In the genomic region with DNA sequence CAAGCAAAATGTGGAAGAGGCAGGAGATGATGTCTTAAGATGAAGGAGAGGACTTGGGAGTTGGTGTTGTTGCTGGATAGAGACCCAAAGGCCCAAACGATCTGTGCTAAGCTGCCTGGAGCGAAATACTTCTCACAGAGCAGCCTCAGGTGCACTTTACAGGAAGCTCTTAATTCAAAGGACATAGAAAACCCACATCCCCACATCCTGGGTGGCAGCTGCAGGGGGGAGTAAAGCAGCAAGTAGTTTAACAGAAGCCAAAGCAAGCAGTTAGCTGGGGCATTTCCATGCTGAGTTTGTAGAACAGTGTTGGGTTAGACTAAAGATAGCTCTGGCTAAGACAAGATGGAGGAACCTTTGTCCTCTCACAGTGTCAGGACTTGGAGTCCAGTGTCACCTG, we compare ENCODE assay signal across 15 mouse cellular contexts.
"Had no signal": no experiment of that assay in that cellular context is flagged by ENCODE, and none has a peak within 500 bp of the region (broad histone marks: within the 10 kb centered on the region; RNA-seq: fewer than 3 reads in every experiment).

No protein-coding gene starts in this region.

- H3K27ac ChIP-seq: kidney, embryonic 15.5 days; left cerebral cortex, adult 2 months; limb, embryonic 15.5 days; liver, embryonic 12.5 days; macrophage; midbrain, embryonic 12.5 days; neural tube, embryonic 15.5 days had no signal

- H3K27me3 ChIP-seq: kidney, embryonic 15.5 days; limb, embryonic 15.5 days; liver, embryonic 12.5 days; megakaryocyte, embryonic 14.5 days; midbrain, embryonic 12.5 days; neural tube, embryonic 15.5 days had no signal

- H3K4me3 ChIP-seq: kidney, embryonic 15.5 days; left cerebral cortex, adult 2 months; limb, embryonic 15.5 days; liver, embryonic 12.5 days; megakaryocyte, embryonic 14.5 days; midbrain, embryonic 12.5 days; neural tube, embryonic 15.5 days had no signal

- H3K4me1 ChIP-seq: kidney, embryonic 15.5 days; limb, embryonic 15.5 days; liver, embryonic 12.5 days; midbrain, embryonic 12.5 days had no signal

- ATAC-seq: liver, embryonic 12.5 days; midbrain, embryonic 16.5 days had no signal

- H3K36me3 ChIP-seq: kidney, embryonic 15.5 days; limb, embryonic 15.5 days; liver, embryonic 12.5 days; midbrain, embryonic 12.5 days; neural tube, embryonic 15.5 days had no signal

- DNase-seq: kidney, adult 11 months; kidney, postnatal 14 days; lung, embryonic 14.5 days; lung, postnatal 10 days; right cerebral cortex, adult 18-20 months; right cerebral cortex, postnatal 25 days had no signal
